Mouse (Mus musculus) testis, adult 2 months (tissue): ENCODE measurements around the gene Trim9.

ENCODE experiments used
- CTCF ChIP-seq: fragments of 200-500 bp; IDR thresholded peaks from 2 replicates; pipeline ENCODE4 v1.5.1; 2012; ENCODE audit warnings: low read depth, mild to moderate bottlenecking, inconsistent platforms, low read length, moderate library complexity; ENCODE audit not compliant: control insufficient read depth, insufficient read depth, insufficient replicate concordance
- POLR2A ChIP-seq: fragments of 200-500 bp; IDR thresholded peaks from 2 replicates; pipeline ENCODE4 v1.6.1; 2012; ENCODE audit warnings: low read depth, mild to moderate bottlenecking, inconsistent platforms, low read length, moderate library complexity; ENCODE audit not compliant: control insufficient read depth

DNA sequence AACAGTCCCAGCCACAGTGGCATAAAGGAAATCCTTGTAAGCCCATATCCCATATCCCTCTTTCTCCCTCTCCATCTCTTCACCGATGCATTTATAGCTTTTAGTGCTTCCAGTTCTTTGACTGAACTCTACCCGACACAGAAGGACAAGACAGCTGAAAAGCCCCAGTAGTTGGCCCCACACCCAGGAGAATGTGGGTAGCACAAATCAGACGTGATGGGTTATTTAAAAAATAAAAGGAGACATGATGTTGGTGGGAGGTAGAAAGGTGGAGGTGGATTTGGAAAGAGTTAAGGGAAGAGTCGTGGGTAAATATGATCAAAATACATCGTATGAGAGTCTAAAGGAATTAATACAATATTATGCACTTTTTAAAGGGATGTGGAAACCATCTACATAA lies 40.4 kb downstream of the Trim9 start:
- TF ChIP-seq POLR2A = no peak
- TF ChIP-seq CTCF = no peak
